Mouse (Mus musculus) bone marrow macrophage, adult 2 months (primary cell): ENCODE data around the gene Gm28043. TPM values are rescaled to one million over a fixed set of nuclear protein-coding genes. Genes with fewer than 3 reads are reported as not detected.

Source experiments
- H3K27ac ChIP-seq: 2 replicates; pipeline ENCODE4 v1.5.1; 2012; ENCODE audit warnings: low read depth, low read length; ENCODE audit not compliant: insufficient read depth
- H3K4me1 ChIP-seq: 2 replicates; pipeline ENCODE4 v1.6.1; 2012; ENCODE audit warnings: low read length; ENCODE audit not compliant: control insufficient read depth, insufficient read depth
- H3K4me3 ChIP-seq: 2 replicates; pipeline ENCODE4 v1.5.1; 2012; ENCODE audit warnings: mild to moderate bottlenecking, low read length, moderate library complexity; ENCODE audit not compliant: insufficient read depth
- CTCF ChIP-seq: IDR thresholded peaks from 2 replicates; pipeline ENCODE4 v1.5.1; 2012; ENCODE audit warnings: low read depth, mild to moderate bottlenecking, low read length, moderate library complexity
- POLR2A ChIP-seq: IDR thresholded peaks from 2 replicates; pipeline ENCODE4 v1.6.1; 2012; ENCODE audit warnings: mild to moderate bottlenecking, low read depth, low read length, borderline replicate concordance
- polyA plus RNA-seq: library from polyadenylated mRNA; stranded (reverse); fragments of >200 nt; gene quantifications from 2 replicates; pipeline ENCODE4 v1.2.4, GENCODE M21; 2012; ENCODE audit not compliant: missing spikeins, insufficient read depth, insufficient read length

Gene Gm28043
- polyA plus RNA-seq, 1 experiment, result 2.8 TPM

DNA sequence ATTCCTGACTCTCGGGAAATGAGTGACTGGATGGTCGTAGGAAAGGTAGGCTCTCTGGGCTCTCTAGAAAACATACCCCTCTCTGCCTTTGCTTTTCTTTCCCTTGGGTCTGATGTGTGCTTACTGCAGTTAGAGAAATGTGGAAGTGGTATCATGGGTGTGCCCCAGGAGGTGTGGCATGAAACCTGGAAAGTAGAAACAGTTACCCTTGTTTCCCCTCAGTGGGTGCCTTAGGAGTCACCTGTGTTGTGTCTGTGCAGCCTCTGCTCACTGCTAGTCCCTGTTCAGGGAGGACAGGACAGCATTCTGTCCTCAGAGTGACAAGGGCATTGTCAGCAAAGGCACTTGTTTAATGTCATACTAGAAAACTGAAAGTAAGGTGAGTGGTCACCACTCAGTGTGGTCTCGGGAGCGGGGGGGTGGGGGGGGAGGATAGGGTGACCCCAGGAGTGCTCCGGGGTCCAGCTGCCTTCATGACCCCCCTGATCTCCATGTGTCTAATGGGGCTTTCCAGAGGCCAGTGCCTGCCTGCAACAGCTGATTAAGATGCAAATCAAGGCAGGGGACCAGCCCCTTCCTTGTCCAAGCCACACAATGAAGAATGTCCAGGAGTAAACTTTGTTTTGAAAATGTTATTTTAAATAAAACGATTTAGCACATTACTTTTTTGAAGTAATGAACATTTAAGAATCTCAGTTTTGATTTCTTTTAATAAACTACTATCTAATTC, 64.5 kb downstream of the Gm28043 start:
- no peak overlapping the region for H3K27ac ChIP-seq
- TF ChIP-seq CTCF (no peak), POLR2A (no peak)
- H3K4me1 ChIP-seq, result peaks cover 8% of the 10 kb centered on the region; the same call in 1 of the 2 replicates
- H3K4me3 ChIP-seq, result no peak overlapping the region

DNA sequence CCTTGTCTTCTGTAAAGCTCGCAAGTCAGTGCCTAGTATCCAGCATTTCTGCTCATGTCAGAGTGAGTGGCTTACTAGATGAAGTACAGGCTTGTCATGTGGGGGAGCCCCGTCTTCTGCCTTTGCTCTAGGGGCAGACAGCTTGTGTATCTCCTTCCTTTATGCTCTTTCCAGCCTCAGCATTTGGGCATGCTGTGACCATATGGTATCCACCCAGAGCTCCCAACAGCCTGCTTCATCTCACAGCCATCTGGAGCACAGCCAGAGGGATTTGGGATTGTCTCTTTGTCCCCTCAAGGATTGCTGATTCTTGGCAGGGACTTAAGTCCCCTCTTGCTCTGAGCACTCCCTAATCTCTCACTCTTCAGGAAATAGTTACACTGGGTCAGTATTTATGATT, 65.5 kb downstream of the Gm28043 start:
- no peak overlapping the region for H3K27ac ChIP-seq
- no peak for TF ChIP-seq POLR2A
- TF ChIP-seq CTCF, result no peak
- H3K4me1 ChIP-seq, result peaks cover 8% of the 10 kb centered on the region; the same call in 1 of the 2 replicates

GRCm38 (mm10) chr17:29680921-29681320, 66.2 kb downstream of the Gm28043 start:
- no peak overlapping the region for H3K27ac ChIP-seq
- TF ChIP-seq CTCF (no peak), POLR2A (no peak)

More for the DNA sequence above, 65.5 kb downstream of the Gm28043 start:
- no peak overlapping the region for H3K4me3 ChIP-seq

DNA sequence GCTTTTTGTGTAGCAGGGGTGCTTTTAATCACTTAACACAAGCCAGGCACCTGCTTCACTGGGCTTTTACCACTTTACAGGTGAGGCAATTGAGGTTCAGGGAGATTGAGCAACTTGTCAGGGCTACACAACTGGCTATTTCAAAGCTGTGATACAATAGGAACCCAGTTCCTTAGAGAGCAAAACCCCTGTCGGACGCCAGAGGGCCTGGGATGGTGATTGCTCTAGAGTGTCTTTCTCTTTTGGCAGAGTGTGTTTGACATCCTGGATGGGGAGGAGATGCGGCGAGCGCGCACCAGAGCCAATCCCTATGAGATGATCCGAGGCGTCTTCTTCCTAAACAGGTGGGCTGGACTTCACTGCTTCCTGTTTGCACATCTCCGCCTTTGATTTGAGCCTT, 67.0 kb downstream of the Gm28043 start:
- Histone ChIP-seq H3K27ac (no peak overlapping the region), H3K4me3 (no peak overlapping the region), H3K4me1 (peaks cover 8% of the 10 kb centered on the region; the same call in 1 of the 2 replicates)
- TF ChIP-seq POLR2A (no peak), CTCF (no peak)

More at GRCm38 (mm10) chr17:29680921-29681320, 66.2 kb downstream of the Gm28043 start:
- no peak overlapping the region for H3K4me3 ChIP-seq
- peaks cover 8% of the 10 kb centered on the region; the same call in 1 of the 2 replicates for H3K4me1 ChIP-seq

GRCm38 (mm10) chr17:29682261-29682660, 67.6 kb downstream of the Gm28043 start:
- peaks cover 8% of the 10 kb centered on the region; the same call in 1 of the 2 replicates for H3K4me1 ChIP-seq
- H3K4me3 ChIP-seq, result no peak overlapping the region
- TF ChIP-seq CTCF (no peak), POLR2A (no peak)
- no peak overlapping the region for H3K27ac ChIP-seq

DNA sequence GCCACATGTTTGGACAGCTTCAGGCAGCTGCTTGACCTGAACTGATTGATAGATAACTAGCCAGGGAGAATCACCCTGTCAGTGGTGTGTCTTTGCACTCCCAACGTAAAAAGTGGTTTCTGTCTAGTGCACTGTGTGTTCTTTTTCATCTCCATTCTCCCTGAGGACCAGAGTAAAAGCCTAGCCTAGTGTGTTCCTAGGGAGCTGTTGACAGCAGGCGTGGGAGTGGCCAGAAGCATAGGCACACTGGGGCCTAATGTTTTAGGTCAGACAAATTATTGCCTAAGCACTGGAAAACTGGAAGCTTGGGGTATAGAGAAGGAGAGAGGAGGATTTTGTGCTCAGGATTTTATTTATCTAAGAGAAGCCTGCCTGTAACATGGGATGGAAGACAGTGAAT, 68.5 kb downstream of the Gm28043 start:
- TF ChIP-seq CTCF (no peak), POLR2A (no peak)
- H3K4me1 ChIP-seq, result peaks cover 8% of the 10 kb centered on the region; the same call in 1 of the 2 replicates
- no peak overlapping the region for H3K27ac ChIP-seq

GRCm38 (mm10) chr17:29684275-29684674, 69.6 kb downstream of the Gm28043 start:
- no peak overlapping the region for H3K27ac ChIP-seq
- TF ChIP-seq POLR2A (no peak), CTCF (no peak)
- H3K4me3 ChIP-seq, result no peak overlapping the region
- H3K4me1 ChIP-seq, result peaks cover 4% of the 10 kb centered on the region; the same call in 1 of the 2 replicates

More for the DNA sequence above, 68.5 kb downstream of the Gm28043 start:
- no peak overlapping the region for H3K4me3 ChIP-seq

DNA sequence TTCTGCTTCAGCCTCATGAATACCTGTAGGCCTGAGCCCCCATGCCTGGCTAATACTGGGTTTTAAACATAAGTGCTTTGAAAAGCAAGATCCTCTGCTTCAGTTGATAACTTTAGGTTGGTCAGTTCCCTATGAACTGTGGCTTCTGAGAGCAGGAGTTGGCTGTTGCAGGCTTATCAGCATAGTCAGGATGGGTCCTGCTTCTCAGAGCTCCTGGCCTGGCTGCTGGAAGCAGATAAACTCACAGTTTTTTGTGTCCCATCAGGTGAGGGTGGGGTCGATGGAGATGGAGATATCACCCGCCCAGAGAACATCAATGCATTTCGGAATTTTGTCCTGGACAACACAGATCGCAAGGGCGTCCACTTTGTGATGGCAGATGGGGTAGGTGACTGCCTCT, 72.1 kb downstream of the Gm28043 start:
- Histone ChIP-seq H3K4me3 (no peak overlapping the region), H3K27ac (no peak overlapping the region), H3K4me1 (no peaks in the 10 kb centered on the region)
- TF ChIP-seq CTCF (no peak), POLR2A (no peak)

DNA sequence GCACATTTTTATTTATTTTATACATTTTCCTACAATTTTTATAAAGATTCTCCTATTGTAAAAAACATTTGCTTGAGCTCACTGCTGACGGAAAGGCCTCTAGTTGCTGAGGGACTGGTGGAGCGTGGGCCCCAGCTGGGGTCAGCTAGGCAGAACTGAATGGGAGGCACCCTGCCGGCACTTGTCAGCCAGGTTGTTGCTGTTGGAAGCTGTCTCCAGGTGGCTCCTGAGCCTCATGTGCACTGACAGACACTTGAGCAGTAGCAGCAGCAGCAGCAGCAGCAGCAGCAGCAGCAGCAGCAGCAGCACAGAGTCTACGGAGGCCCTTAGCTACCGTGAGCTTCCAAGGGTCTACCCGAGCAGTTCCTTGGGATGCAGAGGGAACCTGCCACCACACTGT, 72.7 kb downstream of the Gm28043 start:
- Histone ChIP-seq H3K27ac (no peak overlapping the region), H3K4me1 (no peaks in the 10 kb centered on the region), H3K4me3 (no peak overlapping the region)
- no peak for TF ChIP-seq CTCF
- TF ChIP-seq POLR2A, result no peak

DNA sequence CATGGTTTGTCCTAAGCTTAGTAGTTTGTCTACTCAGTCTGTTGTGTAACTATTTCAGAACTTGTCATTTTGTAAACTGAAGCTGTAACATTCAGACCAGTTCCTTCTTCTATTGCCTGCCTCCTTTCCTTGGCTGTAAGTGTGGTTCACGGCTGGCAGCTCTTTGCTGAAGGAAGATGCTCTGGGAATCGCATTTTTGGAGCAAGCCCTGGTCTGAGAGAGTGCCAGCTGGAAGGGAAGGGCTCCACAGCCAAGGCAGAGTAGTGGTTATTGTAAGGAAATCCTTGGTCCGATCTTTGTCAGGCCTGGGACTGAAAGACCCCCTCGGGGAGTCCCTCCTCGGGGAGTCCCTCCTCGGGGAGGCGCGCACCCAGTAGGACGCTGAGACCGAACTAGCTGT, 73.9 kb downstream of the Gm28043 start:
- Histone ChIP-seq H3K4me1 (no peaks in the 10 kb centered on the region), H3K4me3 (no peak overlapping the region), H3K27ac (no peak overlapping the region)
- no peak for TF ChIP-seq POLR2A
- TF ChIP-seq CTCF, result no peak
